8 mouse cellular contexts compared by ENCODE assay signal in the genomic region with DNA sequence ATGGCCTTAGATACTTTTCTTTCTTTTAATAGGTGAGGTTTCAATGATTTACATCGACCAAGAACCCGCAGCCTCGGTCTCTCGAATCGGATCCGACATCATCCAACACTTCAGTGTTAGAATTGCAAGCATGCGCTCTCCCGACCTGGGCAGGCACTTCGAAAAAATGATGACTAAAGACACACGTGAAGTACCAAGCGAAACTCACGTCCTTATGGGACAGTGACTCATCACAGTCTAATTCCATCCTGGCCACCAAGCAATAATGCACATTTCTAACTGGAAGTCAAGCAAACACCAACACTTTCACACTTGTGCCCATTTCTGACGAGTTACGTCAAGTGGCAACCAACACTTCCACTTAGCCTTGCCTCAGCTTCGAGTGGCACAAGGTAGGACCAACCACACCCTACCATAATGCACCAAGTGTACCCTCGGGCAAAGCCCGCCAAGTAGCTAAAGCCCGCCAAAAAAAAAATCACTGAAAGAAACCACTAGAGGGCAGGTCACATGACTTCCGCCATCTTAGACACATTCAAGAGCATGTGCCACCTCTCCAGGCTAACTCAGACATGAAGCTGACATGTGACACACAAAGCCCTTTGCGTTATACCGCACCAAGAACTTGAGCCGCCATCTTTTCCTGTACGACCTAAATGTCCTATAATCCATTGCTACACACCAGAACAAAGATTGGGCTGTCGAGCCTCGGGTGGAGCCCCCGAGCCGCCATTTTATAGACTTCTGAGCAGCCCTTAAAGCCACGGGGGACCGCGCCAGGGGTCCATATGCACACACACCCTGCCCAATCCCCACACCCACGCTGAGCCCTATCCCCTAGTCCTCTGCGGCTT. TPM values are rescaled to one million over a fixed set of nuclear protein-coding genes. Genes with fewer than 3 reads are reported as not detected.
DNase-seq lines count a peak whose midpoint lies in the region; ATAC-seq and TF ChIP-seq lines count a peak whose summit lies in the region.

No protein-coding gene starts in this region.

- ATAC-seq in kidney, embryonic 14.5 days (ENCODE audit: low FRiP score, low TSS enrichment), result peak; percentile 74
- ATAC-seq in forebrain, embryonic 11.5 days (replicated peaks; ENCODE audit: low FRiP score), result peak; percentile 72
- peak; percentile 87 for ATAC-seq in hindbrain, embryonic 15.5 days (ENCODE audit: low FRiP score, low read depth)
- peak; percentile 74 for ATAC-seq in liver, postnatal 0 days

- TF ChIP-seq EP300 in liver, postnatal 0 days (IDR thresholded peaks at IDR 0.05; ENCODE audit: low read depth), result no peak

- no peak overlapping the region for H3K4me2 ChIP-seq in kidney, embryonic 14.5 days (replicated peaks; ENCODE audit: low read depth, low read length)
- H3K4me2 ChIP-seq in forebrain, embryonic 11.5 days (ENCODE audit: low read depth, low read length, severe bottlenecking), result peak overlapping the region; percentile 26
- H3K4me2 ChIP-seq in hindbrain, embryonic 15.5 days, result peak overlapping the region; percentile 46
- peak overlapping the region; percentile 62 for H3K4me2 ChIP-seq in liver, postnatal 0 days (ENCODE audit: low read depth, low read length)

- peak overlapping the region; percentile 53; the same call in 1 of the 2 replicates for H3K9ac ChIP-seq in kidney, embryonic 14.5 days (ENCODE audit: low read depth, low read length)
- H3K9ac ChIP-seq in forebrain, embryonic 11.5 days (ENCODE audit: low read length), result peak overlapping the region; percentile 64
- peak overlapping the region; percentile 44; the same call in 1 of the 2 replicates for H3K9ac ChIP-seq in hindbrain, embryonic 15.5 days
- H3K9ac ChIP-seq in liver, postnatal 0 days (replicated peaks), result peak overlapping the region; percentile 68

- no peaks in the 10 kb centered on the region for H3K4me1 ChIP-seq in kidney, embryonic 14.5 days (ENCODE audit: control insufficient read depth, insufficient read depth, low read length)
- H3K4me1 ChIP-seq in forebrain, embryonic 11.5 days (replicated peaks; ENCODE audit: control insufficient read depth, insufficient read depth, low read length), result no peaks in the 10 kb centered on the region
- H3K4me1 ChIP-seq in hindbrain, embryonic 15.5 days (replicated peaks), result no peaks in the 10 kb centered on the region
- no peaks in the 10 kb centered on the region for H3K4me1 ChIP-seq in liver, postnatal 0 days (ENCODE audit: insufficient read depth)

- no peak for DNase-seq in kidney, adult 9 months
- DNase-seq in ZHBTc4 (ENCODE audit: low read depth, low spot score), result peak; percentile 79
- DNase-seq in forebrain, embryonic 11.5 days (ENCODE audit: low spot score), result peak; percentile 51
- peak; percentile 21 for DNase-seq in liver, postnatal 0 days
- DNase-seq in retina, postnatal 1 day, result peak; percentile 87
- no peak for DNase-seq in urinary bladder, postnatal 10 days (ENCODE audit: low spot score)

- peak overlapping the region; percentile 37 for H3K27ac ChIP-seq in kidney, embryonic 14.5 days (ENCODE audit: low read depth, low read length)
- peak overlapping the region; percentile 33; the same call in 1 of the 2 replicates for H3K27ac ChIP-seq in forebrain, embryonic 11.5 days (ENCODE audit: low read depth, low read length)
- peak overlapping the region; percentile 78 for H3K27ac ChIP-seq in hindbrain, embryonic 15.5 days (replicated peaks)
- peak overlapping the region; percentile 89 for H3K27ac ChIP-seq in liver, postnatal 0 days (ENCODE audit: low read depth)

- no peaks in the 10 kb centered on the region for H3K9me3 ChIP-seq in kidney, embryonic 14.5 days (ENCODE audit: control insufficient read depth, low read length)
- H3K9me3 ChIP-seq in forebrain, embryonic 11.5 days (ENCODE audit: control insufficient read depth, low read length), result no peaks in the 10 kb centered on the region
- H3K9me3 ChIP-seq in hindbrain, embryonic 15.5 days, result no peaks in the 10 kb centered on the region
- H3K9me3 ChIP-seq in liver, postnatal 0 days (ENCODE audit: low read length), result no peaks in the 10 kb centered on the region

- TF ChIP-seq CTCF in liver, postnatal 0 days (IDR thresholded peaks at IDR 0.05; ENCODE audit: low read depth), result peak; percentile 28

- peak overlapping the region; percentile 36 for H3K4me3 ChIP-seq in kidney, embryonic 14.5 days (ENCODE audit: low read length)
- H3K4me3 ChIP-seq in forebrain, embryonic 11.5 days (ENCODE audit: low read depth, low read length), result peak overlapping the region; percentile 39
- peak overlapping the region; percentile 45 for H3K4me3 ChIP-seq in hindbrain, embryonic 15.5 days
- peak overlapping the region; percentile 48 for H3K4me3 ChIP-seq in liver, postnatal 0 days (ENCODE audit: low read depth, low read length)

- no peaks in the 10 kb centered on the region for H3K27me3 ChIP-seq in kidney, embryonic 14.5 days (ENCODE audit: control insufficient read depth, insufficient read depth, low read length)
- no peaks in the 10 kb centered on the region for H3K27me3 ChIP-seq in forebrain, embryonic 11.5 days (ENCODE audit: control insufficient read depth, insufficient read depth, low read length)
- H3K27me3 ChIP-seq in hindbrain, embryonic 15.5 days, result no peaks in the 10 kb centered on the region
- H3K27me3 ChIP-seq in liver, postnatal 0 days (ENCODE audit: insufficient read depth, low read length), result no peaks in the 10 kb centered on the region

- no peaks in the 10 kb centered on the region for H3K36me3 ChIP-seq in kidney, embryonic 14.5 days (ENCODE audit: control insufficient read depth, insufficient read depth, low read length)
- no peaks in the 10 kb centered on the region for H3K36me3 ChIP-seq in forebrain, embryonic 11.5 days (ENCODE audit: control insufficient read depth, insufficient read depth, low read length)
- H3K36me3 ChIP-seq in hindbrain, embryonic 15.5 days, result no peaks in the 10 kb centered on the region
- no peaks in the 10 kb centered on the region for H3K36me3 ChIP-seq in liver, postnatal 0 days (replicated peaks; ENCODE audit: insufficient read depth, low read length)

- WGBS in kidney, embryonic 14.5 days, result 62% methylated on average over 32 of the region's 32 CpGs
- 72% methylated on average over 32 of the region's 32 CpGs for WGBS in forebrain, embryonic 11.5 days
- WGBS in hindbrain, embryonic 15.5 days, result 64% methylated on average over 32 of the region's 32 CpGs
- WGBS in liver, postnatal 0 days (ENCODE audit: insufficient replicate concordance), result 65% methylated on average over 32 of the region's 32 CpGs

RNA-seq across cellular contexts. Expression of gene Gm26992, which starts 59.7 kb away (rescaled TPM):
- polyA plus RNA-seq in kidney, embryonic 14.5 days (2014; fragmentation: Nextera tagmentation; extraction: Ambion mirVana), result not detected in 2 replicates
- not detected in 2 replicates for polyA plus RNA-seq in forebrain, embryonic 11.5 days (2014; fragmentation: Nextera tagmentation; extraction: Ambion mirVana)
- polyA plus RNA-seq in hindbrain, embryonic 15.5 days (2015; fragmentation: Nextera tagmentation; extraction: Ambion mirVana), result not detected in 2 replicates
- not detected in 2 replicates for polyA plus RNA-seq in liver, postnatal 0 days (2015; fragmentation: Nextera tagmentation; extraction: Ambion mirVana)

Comparison
In these comparisons a context has a peak if more than half of its experiments do, and no peak if none do; other contexts are left out.
1. H3K27ac ChIP-seq: peak in every context shown above with its lines; median percentile 89 in liver, postnatal 0 days; 78 in hindbrain, embryonic 15.5 days; 37 in kidney, embryonic 14.5 days; 33 in forebrain, embryonic 11.5 days.
2. DNase-seq: peak in ZHBTc4 (single experiment), forebrain, embryonic 11.5 days (single experiment), liver, postnatal 0 days (single experiment) and retina, postnatal 1 day (single experiment); none in kidney, adult 9 months (single experiment) and urinary bladder, postnatal 10 days (single experiment).
3. Peak in every context shown above with its lines, with median percentiles within 50 percentile points of each other: ATAC-seq, H3K4me3 ChIP-seq and H3K9ac ChIP-seq.